Mouse (Mus musculus): ENCODE measurements around the gene Fastk. TPM values are rescaled to one million over a fixed set of nuclear protein-coding genes. Genes with fewer than 3 reads are reported as not detected.
A peak's percentile ranks its signal among the peaks of the same experiment; 100 is the strongest.

Gene Fastk
- total RNA-seq (2021) = 100 to 1,000 TPM; 239 to 243 TPM
- long read RNA-seq, experiment 1, transcript Fastk-213 (9 exons, 2,552 nt) = minor isoform, 38 of 824 reads
- long read RNA-seq, experiment 1, transcript Fastk-201 (10 exons, 1,893 nt) = major isoform, 659 of 824 reads
- long read RNA-seq, experiment 1, partial matches to known transcripts = 18 of 824 reads
- long read RNA-seq, experiment 1, other reads (novel, unspliced or antisense) = 106 of 824 reads
- long read RNA-seq, experiment 2, transcript Fastk-201 (10 exons, 1,893 nt) = major isoform, 574 of 736 reads
- long read RNA-seq, experiment 2, transcript Fastk-213 (9 exons, 2,552 nt) = minor isoform, 19 of 736 reads
- long read RNA-seq, experiment 2, partial matches to known transcripts = 36 of 736 reads
- long read RNA-seq, experiment 2, other reads (novel, unspliced or antisense) = 104 of 736 reads

GRCm38 (mm10) chr5:24444746-24445427 lies at the start of gene Fastk:
Gene Fastk (minus strand): TSS chr5:24445287.
- peak; percentile 96 for DNase-seq
- intact Hi-C loops (cut with DNase I) = no loop called here

GRCm38 (mm10) chr5:24492546-24493285 lies 47.6 kb upstream of the Fastk start:
- intact Hi-C loops (cut with DNase I) = no loop called here
- DNase-seq = no peak

- intact Hi-C loops (cut with DNase I) = no loop called here
- no peak for DNase-seq
Observed at GRCm38 (mm10) chr5:24490413-24490920, 45.4 kb upstream of the Fastk start.

GRCm38 (mm10) chr5:24486738-24487137 lies 41.7 kb upstream of the Fastk start:
- DNase-seq = no peak
- intact Hi-C loops (cut with DNase I) = loop anchor here (2.0 to 10.0 kb wide), 2 partner anchors 42 to 168 kb away; no protein-coding TSS in a partner anchor

- DNase-seq = peak; percentile 90 to 94
- intact Hi-C loops (cut with DNase I) = loop anchor here (2.0 to 10.0 kb wide), 2 partner anchors 43 to 169 kb away; no protein-coding TSS in a partner anchor
Observed at GRCm38 (mm10) chr5:24486097-24486496, 41.0 kb upstream of the Fastk start.

- DNase-seq = no peak
- intact Hi-C loops (cut with DNase I) = loop anchor here (10.0 kb wide), 1 partner anchor 170 kb away; no protein-coding TSS in a partner anchor
Observed at GRCm38 (mm10) chr5:24484963-24485362, 39.9 kb upstream of the Fastk start.

- intact Hi-C loops (cut with DNase I) = loop anchor here (10.0 kb wide), 1 partner anchor 171 kb away; no protein-coding TSS in a partner anchor
- peak; percentile 54 to 71 for DNase-seq
Observed at GRCm38 (mm10) chr5:24483326-24483725, 38.2 kb upstream of the Fastk start.

GRCm38 (mm10) chr5:24482247-24483079 lies 37.4 kb upstream of the Fastk start:
- no peak for DNase-seq
- intact Hi-C loops (cut with DNase I) = loop anchor here (10.0 kb wide), 1 partner anchor 172 kb away; no protein-coding TSS in a partner anchor

- peak; percentile 67 to 75 for DNase-seq
- intact Hi-C loops (cut with DNase I) = loop anchor here (10.0 kb wide), 1 partner anchor 173 kb away; no protein-coding TSS in a partner anchor
Observed at GRCm38 (mm10) chr5:24481647-24482046, 36.6 kb upstream of the Fastk start.

GRCm38 (mm10) chr5:24477909-24478308 lies 32.8 kb upstream of the Fastk start:
- intact Hi-C loops (cut with DNase I) = no loop called here

GRCm38 (mm10) chr5:24475476-24476241 lies 30.6 kb upstream of the Fastk start:
- intact Hi-C loops (cut with DNase I) = no loop called here
- DNase-seq = peak in 1 of 2 experiments; percentile 28

More at GRCm38 (mm10) chr5:24477909-24478308, 32.8 kb upstream of the Fastk start:
- DNase-seq = no peak

- peak; percentile 69 to 72 for DNase-seq
- intact Hi-C loops (cut with DNase I) = loop anchor here (5.0 kb wide), 1 partner anchor 212 kb away; no protein-coding TSS in a partner anchor
Observed at GRCm38 (mm10) chr5:24474723-24475261, 29.7 kb upstream of the Fastk start.

GRCm38 (mm10) chr5:24474025-24474722 lies 29.1 kb upstream of the Fastk start:
- intact Hi-C loops (cut with DNase I) = loop anchor here (5.0 kb wide), 1 partner anchor 212 kb away; no protein-coding TSS in a partner anchor
- DNase-seq = peak in 1 of 2 experiments; percentile 21

GRCm38 (mm10) chr5:24472884-24473619 lies 28.0 kb upstream of the Fastk start:
- DNase-seq = no peak
- intact Hi-C loops (cut with DNase I) = loop anchor here (5.0 kb wide), 1 partner anchor 211 kb away; no protein-coding TSS in a partner anchor

- intact Hi-C loops (cut with DNase I) = loop anchor here (2.0 to 5.0 kb wide), 4 partner anchors 46 to 208 kb away; no protein-coding TSS in a partner anchor
- peak; percentile 82 to 89 for DNase-seq
Observed at GRCm38 (mm10) chr5:24470600-24470999, 25.5 kb upstream of the Fastk start.

- DNase-seq = no peak
- intact Hi-C loops (cut with DNase I) = no loop called here
Observed at GRCm38 (mm10) chr5:24466762-24467161, 21.7 kb upstream of the Fastk start.

- intact Hi-C loops (cut with DNase I) = loop anchor here (2.0 kb wide), 1 partner anchor 13 kb away; no protein-coding TSS in a partner anchor
- DNase-seq = no peak
Observed at GRCm38 (mm10) chr5:24455613-24456012, 10.5 kb upstream of the Fastk start.
